Mouse (Mus musculus) gastrocnemius, adult 2 months (tissue): Measurements from ENCODE around the gene Ghr. TPM values are rescaled to one million over a fixed set of nuclear protein-coding genes. Genes with fewer than 3 reads are reported as not detected.

Experiments
- DNase-seq: peaks from one replicate; pipeline ENCODE4 v3.0.0; 2022
- H3K27ac ChIP-seq: fragments of 200-600 bp; 2 replicates; pipeline ENCODE4 v1.8.1; 2022; ENCODE audit warnings: mild to moderate bottlenecking
- H3K4me3 ChIP-seq: fragments of 200-600 bp; 2 replicates; pipeline ENCODE4 v1.8.1; 2022; ENCODE audit warnings: mild to moderate bottlenecking, moderate library complexity
- CTCF ChIP-seq: fragments of 200-600 bp; IDR thresholded peaks from 2 replicates; pipeline ENCODE4 v1.8.1; 2022; ENCODE audit warnings: antibody characterized with exemption, mild to moderate bottlenecking, moderate library complexity
- intact Hi-C: fragments of 180-260 bp; cut with DNase I; formaldehyde crosslinking; loops from one replicate; pipeline ENCODE4 v1.15.1; 2025
- total RNA-seq, 2 experiments: library from RNA; stranded (reverse); gene quantifications; 2 replicates each; pipeline ENCODE4 v1.2.3; 2021

Ghr gene
- total RNA-seq, 2 experiments from 2014 or later = 136 to 166 TPM

DNA sequence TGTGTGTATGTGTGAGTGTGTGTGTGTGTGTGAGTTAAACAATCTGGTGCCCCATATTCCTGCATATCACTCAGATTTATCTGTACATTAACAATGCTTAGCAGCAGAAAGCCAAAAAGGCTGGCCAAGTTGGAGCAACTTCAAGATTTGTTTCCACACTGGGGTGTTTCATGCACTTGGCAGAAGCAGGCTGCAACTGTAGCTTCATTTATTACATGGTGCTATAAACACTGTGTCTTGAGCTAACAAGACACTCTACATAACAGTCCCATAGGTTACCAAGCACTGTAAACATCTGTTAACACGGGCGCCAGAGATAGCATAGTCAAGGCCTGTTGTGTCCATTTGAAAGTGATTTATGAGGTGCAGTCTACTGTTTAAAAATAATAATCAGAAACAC is 3.1 kb downstream of the Ghr start:
- Histone ChIP-seq H3K27ac (peak overlapping the region; percentile 99), H3K4me3 (peak overlapping the region; percentile 90)
- peak; percentile 28 for DNase-seq
- TF ChIP-seq CTCF = no peak
- intact Hi-C loops = loop anchor here (5.0 to 10.0 kb wide), 3 partner anchors 73 to 385 kb away; no protein-coding TSS in a partner anchor

DNA sequence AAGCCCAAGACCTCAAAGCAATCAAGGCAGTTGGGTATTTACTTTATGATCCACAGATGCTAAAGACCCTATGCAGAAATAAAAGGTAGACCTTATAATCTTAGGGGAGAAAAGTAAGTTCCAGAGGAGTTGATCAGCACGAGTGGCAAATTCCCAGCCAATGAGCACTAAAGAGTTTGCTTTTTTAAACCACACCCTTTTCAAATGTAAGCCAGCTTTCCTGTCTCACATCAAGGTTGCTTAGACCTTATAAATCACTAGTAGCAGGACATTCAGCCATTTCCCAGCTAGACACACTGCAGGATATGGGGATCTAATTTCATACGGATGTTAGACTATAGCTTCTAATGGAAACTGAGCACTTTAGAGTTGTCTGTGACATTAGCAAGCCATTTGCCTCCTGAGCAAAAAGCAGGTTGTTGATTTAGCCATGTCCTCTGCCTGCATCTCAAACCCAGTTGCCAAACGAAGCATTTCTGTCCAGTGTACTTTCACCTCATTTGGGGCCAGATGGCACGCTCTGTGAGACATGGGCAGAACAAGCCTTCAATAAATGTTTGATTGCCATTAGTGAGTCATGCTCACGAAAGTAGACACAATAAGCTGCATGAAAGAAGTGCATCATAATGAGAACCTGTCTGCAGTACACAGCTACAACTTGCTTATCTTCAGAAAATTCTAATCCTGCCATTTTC is 4.9 kb downstream of the Ghr start:
- intact Hi-C loops = no loop called here
- no peak for DNase-seq
- peak overlapping the region; percentile 29; the same call in 1 of the 2 replicates for H3K27ac ChIP-seq
- TF ChIP-seq CTCF = no peak
- no peak overlapping the region for H3K4me3 ChIP-seq

DNA sequence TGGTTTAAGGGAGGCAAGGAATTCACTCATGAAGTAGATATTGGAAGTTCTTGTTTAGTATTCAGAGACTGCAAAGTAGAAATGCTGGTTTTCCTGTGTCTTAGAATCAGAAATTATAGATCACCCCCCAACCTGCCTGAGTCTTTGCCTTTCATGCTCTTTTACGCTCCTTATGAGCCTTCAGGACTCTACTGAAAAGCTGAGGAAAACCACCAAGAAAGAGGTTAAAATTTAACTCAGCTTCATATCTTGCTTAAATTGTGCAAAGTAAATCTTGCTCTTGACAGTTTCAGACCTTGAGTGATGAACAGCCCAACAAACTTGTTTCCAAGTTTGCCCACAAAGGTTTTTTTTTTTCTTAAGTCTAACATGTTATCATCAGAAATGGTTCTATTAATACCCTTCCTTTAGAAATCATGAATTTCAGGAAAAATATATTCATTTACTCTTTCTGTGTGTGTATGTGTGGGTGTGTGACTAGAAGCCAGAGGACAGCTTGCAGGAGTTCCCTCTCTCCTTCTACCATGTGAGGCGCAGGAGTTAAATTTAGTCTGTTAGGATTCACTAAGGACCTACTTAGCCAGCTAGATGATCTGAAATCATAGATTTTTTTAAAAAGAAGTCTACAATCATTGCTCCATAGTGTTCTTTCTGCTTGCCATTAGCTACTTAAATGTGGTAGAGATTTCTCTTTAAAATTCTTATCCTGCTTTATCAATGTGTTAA is 14.0 kb downstream of the Ghr start:
- no peak overlapping the region for H3K27ac ChIP-seq
- H3K4me3 ChIP-seq = no peak overlapping the region
- TF ChIP-seq CTCF = no peak
- intact Hi-C loops = no loop called here
- no peak for DNase-seq

DNA sequence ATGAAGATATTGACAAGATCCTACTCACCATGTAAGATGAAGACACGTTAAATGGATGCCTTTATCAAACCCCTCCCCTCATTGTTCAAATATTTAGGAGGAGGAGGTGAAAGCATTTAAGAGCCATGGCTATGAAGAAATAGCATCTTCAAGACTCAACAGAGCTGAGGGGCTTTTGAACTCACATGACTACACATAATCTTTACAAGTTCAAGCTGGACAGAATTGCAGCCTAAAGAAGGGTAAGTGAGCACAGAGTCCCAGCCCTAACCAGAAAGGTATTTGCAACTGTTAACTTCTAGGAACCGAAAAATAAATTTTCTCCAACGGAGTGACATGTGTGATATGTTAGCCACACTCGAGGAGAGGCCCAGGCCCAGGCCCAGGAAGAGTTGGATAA is 18.7 kb downstream of the Ghr start:
- Histone ChIP-seq H3K27ac (no peak overlapping the region), H3K4me3 (no peak overlapping the region)
- intact Hi-C loops = no loop called here
- DNase-seq = no peak
- TF ChIP-seq CTCF = no peak

DNA sequence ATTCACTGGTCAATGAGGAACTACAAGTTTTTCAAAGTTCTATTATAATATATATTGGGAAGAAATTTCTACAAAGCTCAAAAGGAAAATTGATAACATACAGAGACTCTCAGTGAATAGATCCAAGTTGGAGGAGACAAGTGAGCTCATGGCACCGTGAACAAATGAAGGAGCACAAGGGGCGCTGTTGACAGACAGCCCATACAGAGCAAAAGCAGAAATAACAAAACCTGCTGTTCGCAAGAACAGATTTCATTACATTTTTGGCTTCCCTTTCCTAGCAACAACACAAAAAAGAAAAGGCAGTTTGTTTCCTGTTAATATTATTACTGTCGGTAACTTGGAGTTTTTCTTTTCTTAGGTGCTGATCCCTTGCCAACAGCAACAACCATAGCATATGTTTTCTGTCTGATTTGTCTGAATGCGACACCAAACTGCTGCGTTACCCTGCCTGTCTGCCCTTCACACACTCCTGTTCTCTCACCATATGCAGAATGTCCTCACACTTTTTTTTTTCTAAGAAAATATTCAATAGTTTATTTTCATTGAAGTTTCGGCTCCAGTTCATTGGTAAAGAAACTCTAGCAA is 19.3 kb downstream of the Ghr start:
- H3K27ac ChIP-seq = no peak overlapping the region

DNA sequence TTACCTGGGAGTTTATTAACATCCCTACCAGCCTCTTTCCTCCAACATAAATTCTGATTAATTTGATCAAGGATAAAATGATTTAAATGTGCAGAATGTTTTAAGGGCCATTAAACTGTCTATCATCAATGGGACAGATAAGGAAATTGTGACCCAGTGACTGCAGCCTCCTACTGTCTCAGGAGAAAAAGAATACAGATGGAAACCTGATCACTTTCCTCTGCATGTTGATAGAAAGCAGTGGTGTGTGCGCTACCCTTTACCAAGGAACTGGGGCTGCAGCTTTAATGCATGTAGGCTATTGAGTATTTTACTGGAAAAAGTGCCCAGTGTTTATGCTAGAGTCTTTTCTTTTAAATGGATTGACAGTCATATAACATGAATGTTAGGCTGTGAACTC is 19.8 kb downstream of the Ghr start:
- intact Hi-C loops = no loop called here
- H3K27ac ChIP-seq = no peak overlapping the region
- H3K4me3 ChIP-seq = no peak overlapping the region
- DNase-seq = no peak
- TF ChIP-seq CTCF = no peak

More for the DNA sequence above, 19.3 kb downstream of the Ghr start:
- DNase-seq = no peak
- intact Hi-C loops = no loop called here
- H3K4me3 ChIP-seq = no peak overlapping the region
- no peak for TF ChIP-seq CTCF

DNA sequence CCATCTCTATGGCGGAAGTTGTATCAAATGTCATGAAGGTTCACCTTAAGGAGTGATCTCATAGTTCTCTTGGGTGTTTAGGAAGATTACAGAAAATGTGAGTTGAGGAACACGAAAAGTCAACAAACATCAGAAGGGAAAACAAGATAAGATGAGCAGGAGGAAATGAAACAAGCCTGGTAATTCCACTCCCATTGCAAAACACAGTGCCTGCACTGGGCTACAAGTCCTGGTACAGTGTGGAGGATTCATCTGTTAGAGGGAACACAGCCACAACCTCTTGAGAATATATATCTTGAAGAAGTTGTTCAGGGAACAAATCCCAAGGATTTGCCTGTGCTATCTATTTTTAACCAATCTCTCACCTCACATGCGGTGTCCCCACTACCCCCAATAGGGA is 24.8 kb downstream of the Ghr start:
- Histone ChIP-seq H3K27ac (no peak overlapping the region), H3K4me3 (no peak overlapping the region)
- intact Hi-C loops = no loop called here
- no peak for DNase-seq
- no peak for TF ChIP-seq CTCF

DNA sequence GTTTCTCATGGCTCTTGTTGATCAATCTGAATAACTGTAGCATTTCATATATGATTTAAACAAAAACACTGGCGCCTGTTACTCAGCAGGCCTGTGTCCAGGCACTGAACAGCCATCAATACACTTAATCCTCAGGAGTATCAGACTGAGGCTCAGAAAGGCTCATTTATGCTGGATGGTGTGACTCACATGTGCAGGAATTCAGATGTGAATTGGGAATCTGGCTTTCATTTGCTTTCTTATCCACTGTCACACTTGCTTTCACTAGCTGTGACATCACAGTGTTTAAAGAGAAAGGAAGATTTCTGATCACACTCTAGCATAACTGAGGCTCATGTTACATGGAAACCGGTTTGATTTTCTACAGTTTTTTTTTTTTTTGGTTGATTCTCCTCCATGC is 39.0 kb downstream of the Ghr start:
- no peak for TF ChIP-seq CTCF
- no peak overlapping the region for H3K27ac ChIP-seq
- intact Hi-C loops = no loop called here

DNA sequence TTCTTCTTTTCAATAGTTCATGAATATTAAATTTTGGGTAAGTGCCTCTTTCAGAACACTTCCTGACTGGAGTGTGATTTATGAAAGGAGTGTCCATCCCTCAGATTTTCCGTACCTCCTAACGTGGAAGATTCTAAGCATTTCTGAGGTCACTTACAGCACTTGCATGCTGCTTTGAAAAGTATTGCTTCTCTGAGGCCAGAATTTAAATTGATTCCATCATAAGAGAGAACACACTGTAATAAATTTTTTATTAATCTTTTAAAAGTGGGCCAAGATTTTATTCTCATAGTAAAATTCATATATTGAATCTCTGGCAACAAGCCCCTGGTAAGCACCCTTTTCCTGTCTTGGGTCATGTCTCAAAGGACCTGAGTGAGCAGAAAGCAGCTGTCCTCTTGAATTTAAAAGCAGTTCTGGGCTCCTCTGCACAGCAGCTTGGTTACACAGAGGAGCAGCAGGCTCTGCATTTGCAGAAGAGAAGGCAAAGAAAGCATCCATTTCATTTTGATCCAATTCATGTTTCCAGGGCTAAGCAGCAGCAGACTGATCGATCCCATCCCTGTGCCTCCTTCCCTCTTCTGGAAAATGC is 46.9 kb downstream of the Ghr start:
- no peak overlapping the region for H3K4me3 ChIP-seq
- intact Hi-C loops = no loop called here
- no peak overlapping the region for H3K27ac ChIP-seq
- no peak for TF ChIP-seq CTCF
- DNase-seq = no peak

More for the DNA sequence above, 39.0 kb downstream of the Ghr start:
- no peak overlapping the region for H3K4me3 ChIP-seq
- no peak for DNase-seq

DNA sequence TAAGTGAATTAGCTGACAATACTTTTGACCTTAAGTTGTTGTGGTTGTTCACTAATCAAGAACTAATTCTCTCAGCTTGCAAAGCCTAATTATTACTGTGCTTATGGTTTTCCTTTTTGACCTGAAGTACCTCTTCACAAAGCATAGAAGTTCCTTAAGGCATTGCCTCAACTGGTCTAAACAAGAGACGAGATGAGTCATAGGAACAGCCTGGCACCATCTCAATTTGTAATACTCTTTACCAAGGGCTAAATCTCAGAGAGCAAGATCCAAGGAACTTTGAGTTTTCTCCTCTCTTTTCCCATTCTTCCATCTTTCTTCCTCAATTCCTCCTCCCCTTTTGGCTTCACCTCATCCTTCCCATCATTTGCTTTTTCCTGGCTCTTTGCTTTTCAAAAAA is 69.3 kb downstream of the Ghr start:
- no peak for TF ChIP-seq CTCF
- intact Hi-C loops = no loop called here
- no peak for DNase-seq
- Histone ChIP-seq H3K27ac (no peak overlapping the region), H3K4me3 (no peak overlapping the region)

DNA sequence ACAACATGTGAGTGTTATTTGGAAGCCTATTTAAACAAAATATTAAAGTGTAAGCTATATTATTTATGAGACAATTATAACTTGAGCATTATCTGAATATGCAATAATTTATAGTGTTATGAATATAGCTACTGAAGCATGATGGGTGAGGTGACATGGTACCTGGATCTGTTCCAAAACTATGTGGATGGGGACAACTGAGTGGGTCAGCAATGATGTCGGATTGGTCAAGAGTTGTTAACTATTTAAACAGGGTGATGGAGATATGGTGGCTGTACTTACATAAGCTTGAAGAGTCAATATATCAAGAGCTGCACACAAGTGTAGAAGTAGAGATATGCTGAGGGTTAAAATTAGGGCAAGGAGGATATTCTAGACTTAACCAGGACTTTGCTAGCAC is 70.9 kb downstream of the Ghr start:
- DNase-seq = no peak
- intact Hi-C loops = no loop called here
- no peak overlapping the region for H3K27ac ChIP-seq
- no peak overlapping the region for H3K4me3 ChIP-seq
- no peak for TF ChIP-seq CTCF

DNA sequence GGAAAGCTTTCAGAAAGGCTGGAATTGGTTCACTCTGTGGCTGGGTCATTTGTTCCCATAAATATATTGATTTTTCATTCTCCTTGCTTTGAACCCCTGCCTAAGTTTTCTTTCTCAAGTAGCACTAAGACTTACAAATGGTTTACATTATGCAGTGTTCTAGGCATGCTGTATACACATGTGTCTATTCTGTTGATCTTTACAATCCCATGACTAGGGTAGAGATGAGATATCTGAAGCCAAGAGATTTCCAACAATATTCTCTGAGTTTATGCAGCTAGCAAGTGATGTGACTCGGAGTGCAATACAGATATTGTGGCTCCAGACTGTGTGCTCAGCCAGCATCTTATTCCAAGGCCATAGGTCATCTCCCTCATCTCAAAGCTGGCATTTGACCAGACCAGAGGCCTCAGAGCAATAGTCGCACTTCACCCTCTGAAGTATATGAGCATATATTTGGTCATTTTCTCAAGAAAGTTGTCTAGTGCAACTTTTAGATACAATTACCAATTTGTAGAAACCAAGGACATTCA is 71.6 kb downstream of the Ghr start:
- DNase-seq = no peak
- H3K4me3 ChIP-seq = no peak overlapping the region
- no peak overlapping the region for H3K27ac ChIP-seq
- no peak for TF ChIP-seq CTCF
- intact Hi-C loops = no loop called here

DNA sequence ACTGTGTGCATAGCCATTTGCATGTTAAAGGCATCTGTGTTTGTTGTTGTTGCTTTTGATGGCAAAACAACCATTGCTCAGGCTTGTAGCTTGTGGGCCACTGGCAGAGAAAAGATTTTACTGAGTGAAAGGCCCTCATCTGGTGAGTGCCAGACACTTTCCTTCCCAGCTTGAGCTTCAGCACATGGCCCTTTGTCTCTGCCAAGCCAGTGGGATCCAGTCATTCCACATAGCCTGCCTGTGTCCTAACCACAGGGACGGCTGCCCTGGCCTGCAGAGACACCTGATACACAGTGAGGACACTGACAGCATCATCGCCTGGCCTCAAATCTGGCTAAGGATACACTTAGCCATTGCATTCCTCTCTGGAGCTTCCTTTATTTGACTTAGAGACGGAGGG is 74.2 kb downstream of the Ghr start:
- intact Hi-C loops = loop anchor here (5.0 kb wide), 2 partner anchors 47 to 73 kb away; partner anchors contain the start of gene Ghr
- TF ChIP-seq CTCF = no peak
- DNase-seq = peak; percentile 91
- Histone ChIP-seq H3K4me3 (no peak overlapping the region), H3K27ac (peak overlapping the region; percentile 83)
